Mouse (Mus musculus) T-helper 1 cell (primary cell): ENCODE measurements around the gene Myrf.
"Not testable (repeated sequence)": the region's sequence is repeated elsewhere in the genome, so short reads cannot be mapped to it uniquely, and the experiment has no call there.

ENCODE experiments used
- in situ Hi-C: fragments of 300-600 bp; cut with MboI, MseI; formaldehyde crosslinking; loops from one replicate; pipeline ENCODE4 v1.15.1; 2025; ENCODE audit warnings: high pct_unique_total_duplicates

Myrf gene

DNA sequence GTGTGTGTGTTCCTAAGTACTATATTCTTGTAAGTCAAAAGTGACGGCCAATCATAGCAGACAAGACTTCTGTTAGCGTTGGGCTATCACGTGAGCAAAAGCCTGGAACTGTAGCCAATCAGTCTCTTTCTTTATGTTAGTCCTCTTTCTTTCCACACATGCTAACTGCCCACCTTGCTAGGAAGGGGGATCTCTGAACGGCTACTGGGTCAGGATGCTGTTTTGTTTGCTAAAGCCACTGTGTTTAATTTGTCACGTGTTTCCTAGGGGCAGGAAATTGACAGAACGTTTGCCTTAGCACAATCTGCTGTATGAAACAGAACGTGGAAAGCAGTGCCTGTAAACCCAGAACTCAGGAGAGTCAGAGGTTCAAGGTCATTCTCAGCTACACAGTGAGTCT lies 58.4 kb downstream of the Myrf start:
- in situ Hi-C loops = loop anchor here (25.0 kb wide), 1 partner anchor 270 kb away; no protein-coding TSS in a partner anchor

DNA sequence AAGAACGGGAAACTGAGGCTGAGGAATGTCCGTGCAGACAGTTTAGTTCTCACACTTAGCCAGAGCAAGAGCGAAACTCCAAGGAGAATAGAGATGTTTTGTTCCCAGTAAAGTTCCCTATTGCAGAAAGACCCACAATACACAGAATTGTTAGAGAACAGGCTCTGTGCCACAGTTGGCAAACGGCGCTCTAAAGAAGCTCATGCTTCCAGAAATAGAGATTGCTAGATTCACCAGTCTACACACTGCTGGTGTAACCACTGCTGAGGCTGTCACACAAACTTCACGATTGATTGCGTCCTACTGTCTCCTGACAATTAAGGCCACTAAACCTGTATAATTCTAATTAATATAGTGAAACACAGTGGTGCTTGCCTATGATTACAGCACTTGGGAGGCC lies 59.3 kb downstream of the Myrf start:
- in situ Hi-C loops = loop anchor here (25.0 kb wide), 1 partner anchor 269 kb away; no protein-coding TSS in a partner anchor

DNA sequence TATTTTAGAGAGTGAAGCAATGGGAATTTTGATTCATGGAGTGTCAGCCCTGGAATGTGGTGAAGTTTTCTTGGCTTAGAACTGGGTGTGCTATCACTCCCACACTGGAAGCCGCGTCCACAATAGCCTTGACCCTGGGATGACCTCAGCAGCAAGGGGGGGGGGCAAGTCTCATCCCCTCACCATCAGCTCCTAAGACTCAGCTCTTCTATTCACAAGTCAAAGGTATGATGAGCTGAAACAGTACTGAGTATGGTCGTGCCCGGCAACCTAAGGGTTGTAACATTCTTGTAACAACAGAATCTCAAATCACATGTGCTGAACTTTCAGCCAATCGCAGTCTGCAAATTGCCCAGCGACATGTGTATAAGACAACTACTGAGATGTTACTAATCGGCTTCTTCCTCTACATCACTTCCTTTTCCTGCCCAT lies 63.6 kb downstream of the Myrf start:
- in situ Hi-C loops = loop anchor here (25.0 kb wide), 1 partner anchor 265 kb away; no protein-coding TSS in a partner anchor

DNA sequence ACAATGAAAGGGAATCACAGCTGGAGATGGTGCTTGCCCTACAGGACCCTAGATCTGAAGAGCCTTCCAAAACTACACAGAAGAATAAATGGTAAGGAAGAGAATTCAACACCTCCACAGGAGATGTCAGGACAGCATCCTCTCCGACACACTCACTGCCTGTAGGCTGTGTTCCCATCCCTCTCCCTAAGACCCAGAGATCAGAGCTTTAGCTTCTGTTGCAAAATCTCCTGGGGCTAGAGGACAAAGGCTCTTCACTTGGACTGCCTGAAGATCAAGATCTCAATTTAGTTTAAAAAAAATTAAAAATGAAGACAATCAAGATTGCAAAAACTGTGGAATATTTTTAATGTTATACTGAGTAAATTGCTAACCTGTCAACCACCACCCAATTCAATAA lies 64.1 kb downstream of the Myrf start:
- in situ Hi-C loops = loop anchor here (25.0 kb wide), 1 partner anchor 264 kb away; no protein-coding TSS in a partner anchor

DNA sequence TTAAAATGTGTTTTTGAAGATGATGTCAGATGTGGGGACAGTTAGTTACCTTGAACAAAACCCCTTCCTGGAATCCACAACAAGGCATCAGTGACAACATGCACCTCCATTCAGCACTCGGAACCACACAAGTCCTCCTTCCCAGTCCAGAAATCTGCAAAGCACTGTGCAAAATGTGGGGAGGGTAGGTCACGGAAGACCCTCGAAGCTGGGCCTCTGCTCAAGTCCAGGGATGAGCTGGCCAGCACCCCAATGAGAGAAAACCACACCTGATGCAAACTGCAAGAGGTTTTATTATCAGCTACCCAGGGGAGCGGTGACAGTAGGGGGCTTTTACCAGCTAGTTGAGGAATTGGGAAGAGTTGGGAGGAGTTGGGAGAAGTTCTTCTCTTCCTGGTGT lies 65.6 kb downstream of the Myrf start:
- in situ Hi-C loops = loop anchor here (25.0 kb wide), 1 partner anchor 263 kb away; no protein-coding TSS in a partner anchor

DNA sequence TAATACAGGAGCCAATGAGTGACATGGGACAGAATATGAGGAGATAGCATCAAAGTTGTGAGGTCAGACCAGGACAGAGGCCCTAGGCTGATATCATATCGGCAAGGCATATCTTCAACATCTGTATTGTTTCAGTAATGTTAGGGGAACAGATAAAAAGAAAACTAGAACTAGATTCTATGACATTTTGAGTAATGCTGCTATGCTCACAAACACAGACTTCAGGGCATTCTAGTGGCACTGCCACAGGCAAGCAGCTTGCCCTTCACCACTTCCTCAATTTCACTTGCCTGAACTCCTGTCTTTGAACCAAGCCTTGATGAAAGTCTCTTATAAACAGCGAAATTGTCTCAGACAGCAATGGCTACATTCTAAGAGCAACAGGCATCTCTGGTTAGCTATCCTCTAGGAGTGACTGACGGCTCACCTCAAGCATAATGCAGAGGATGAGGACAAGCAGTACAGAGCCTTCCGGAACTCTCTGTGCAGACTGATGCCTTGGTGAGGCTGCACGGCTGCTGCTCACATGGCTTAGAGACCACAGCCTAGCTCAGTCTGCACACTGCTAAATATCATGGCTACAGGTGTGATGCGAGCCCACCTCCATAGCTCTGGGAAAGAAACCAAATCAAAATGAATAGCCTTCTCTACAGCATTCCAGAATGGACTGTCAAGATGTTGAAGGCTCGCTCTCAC lies 66.6 kb downstream of the Myrf start:
- in situ Hi-C loops = no loop called here

DNA sequence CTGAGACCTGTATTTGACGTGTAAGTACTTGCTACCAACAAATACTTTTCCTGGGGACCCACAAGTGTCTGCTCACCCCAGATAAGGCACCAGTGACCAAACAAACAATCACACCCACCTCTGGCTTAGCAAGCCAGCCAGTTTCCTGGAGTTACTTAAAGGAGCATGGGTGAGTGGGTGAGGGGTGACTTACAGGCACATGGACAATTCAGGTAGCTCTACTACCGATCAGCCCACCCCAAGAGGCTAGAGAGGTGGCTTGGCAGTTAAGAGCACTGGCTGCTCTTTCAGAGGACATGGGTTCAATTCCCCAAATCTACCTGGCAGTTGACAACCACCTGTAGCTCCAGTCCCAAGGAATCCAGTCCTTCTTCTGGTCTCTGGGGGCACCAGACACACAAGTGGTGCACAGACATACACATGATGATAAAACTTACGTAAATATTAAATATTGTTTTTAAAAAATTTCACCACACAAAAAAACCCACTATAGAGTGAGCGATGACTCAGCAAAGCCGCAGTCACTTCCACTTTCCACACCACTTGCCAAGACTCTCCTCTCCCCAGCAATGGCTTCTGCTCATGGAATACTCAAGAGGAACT lies 67.3 kb downstream of the Myrf start:
- in situ Hi-C loops = no loop called here

DNA sequence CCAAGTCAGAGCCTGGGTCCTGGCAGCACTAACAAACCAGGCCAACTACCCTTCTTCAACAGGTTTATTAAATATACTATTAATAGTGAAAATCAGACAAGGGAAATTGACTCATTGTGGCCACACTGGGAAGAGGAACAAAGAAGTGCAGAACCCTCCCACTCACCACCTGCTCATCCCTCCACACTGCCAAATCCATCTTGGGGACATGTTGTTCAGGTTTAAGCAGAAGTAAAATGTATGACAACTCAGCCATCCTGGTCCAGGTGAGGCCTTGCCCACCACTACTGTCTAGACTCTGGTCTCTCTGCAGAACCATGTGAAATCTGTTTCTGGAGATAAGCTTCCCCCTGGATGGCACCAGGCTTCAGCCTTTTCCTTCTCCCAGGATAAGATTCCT lies 68.7 kb downstream of the Myrf start:
- in situ Hi-C loops = no loop called here

DNA sequence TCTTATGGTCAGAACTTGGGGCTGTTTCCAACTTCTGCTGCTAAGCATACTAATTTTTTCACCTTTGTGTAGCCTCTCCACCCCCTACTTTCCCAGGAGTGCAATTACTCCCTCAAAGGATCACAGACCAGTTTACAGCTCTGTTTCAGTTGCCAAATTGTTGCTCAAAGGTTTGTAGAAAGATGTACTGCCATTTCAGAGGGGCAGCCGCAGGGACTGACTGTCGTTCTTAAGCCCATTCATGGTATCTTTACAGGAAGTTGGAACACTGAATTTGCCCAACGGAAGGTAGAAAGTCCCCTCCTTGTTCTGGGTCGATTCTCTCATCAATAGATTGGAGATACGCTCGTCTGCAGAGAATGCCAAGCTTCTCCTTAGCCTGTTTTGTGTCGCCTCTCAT lies 69.2 kb downstream of the Myrf start:
- in situ Hi-C loops = no loop called here

DNA sequence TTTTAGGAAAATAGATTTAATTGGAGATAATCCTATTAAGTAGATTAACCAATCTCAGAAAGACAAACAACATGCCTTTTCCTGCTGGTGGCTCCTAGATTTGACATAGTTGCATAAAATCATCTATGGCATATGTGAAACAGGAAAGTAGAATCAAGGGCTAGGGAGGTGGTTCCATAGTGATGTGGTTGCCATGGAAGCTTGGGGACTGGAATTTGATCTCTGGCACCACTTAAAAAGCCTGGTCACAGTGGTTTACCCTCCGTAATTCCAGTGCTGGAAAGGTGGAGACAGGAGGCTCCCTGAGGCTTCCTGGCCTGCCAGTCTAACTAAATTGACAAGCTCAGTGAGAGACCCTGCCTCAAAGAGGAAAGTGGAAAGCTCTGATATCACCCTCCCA lies 70.1 kb downstream of the Myrf start:
- in situ Hi-C loops = no loop called here

DNA sequence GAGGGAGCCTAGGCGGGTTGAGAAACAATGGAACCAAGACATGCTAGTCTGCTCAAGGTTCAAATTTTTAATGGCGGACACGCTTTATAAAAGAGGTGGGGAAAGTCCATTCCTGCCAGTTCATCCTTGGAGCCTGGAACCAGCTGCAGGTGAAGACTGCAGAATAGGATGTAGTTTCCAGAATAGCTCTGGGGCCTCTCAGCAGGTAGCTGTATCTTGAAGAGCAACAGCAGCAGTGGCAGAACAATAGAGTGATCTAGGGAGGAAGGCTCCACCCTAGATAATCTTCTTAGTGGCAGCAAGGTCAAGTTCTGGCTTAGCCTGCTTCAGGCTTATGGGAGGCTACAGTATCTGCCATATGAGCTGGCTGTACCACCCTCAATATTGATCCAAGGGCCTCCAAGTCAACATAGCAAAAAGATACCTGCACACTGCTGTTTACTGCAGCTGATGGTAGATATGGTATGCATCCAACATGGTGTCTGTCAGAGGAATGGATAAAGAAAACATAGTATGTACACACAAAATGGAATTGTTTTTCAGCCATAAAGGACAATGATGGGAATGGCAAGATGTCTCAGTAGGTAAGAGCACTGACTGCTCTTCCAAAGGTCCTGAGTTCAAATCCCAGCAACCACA lies 70.7 kb downstream of the Myrf start:
- in situ Hi-C loops = not testable (repeated sequence)

DNA sequence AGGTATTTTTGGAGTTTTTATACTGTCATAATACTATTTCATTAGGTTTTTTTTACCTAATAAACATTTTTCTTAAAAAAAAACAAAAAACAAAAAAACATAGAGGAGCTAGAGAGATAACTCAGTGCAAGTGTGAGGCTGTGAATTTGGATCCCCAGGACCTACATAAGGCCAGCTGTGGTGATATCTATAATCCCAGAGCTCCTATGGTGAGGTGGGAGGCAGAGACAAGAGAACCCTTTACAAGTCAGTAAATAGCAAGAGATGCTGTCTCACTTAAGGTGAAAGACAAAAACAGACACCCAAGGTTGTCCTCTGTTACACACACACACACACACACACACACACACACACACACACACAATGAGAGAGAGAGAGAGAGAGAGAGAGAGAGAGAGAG lies 71.4 kb downstream of the Myrf start:
- in situ Hi-C loops = no loop called here

DNA sequence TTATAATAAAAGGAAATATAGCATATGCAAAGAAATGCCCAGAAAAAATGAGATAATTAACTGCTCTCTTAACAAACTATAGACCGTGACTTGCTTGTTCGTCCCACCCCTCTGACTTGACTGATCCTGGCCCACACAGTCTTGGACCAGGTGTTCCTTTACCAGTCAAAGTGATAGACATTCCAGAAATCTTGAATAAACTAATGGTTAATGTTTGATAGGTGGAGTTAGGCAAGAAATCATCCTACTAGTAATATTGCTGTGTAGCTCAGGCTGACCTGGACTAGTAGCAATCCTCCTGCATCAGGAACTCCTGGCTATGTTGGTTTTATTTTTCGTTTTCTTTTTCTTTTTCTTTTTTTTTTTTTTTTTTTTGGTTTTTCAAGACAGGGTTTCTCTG lies 72.1 kb downstream of the Myrf start:
- in situ Hi-C loops = no loop called here

DNA sequence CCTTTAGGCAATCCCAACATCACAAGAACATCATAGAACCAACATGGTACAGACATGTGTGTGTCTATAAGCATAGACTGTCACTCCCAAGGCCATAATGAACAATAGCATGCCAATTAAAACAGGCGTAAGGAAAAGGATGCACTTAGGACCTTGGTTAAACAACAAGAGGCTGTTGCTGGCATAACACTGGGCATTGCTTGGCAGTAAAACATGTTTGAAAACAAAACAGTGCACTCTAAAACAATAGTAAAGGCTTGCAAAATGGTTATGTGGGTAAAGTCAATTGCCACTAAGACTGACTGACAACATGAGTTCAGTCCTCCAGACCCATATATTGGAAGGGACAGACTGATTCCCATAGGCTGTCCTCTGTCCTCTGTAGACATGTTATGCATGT lies 72.6 kb downstream of the Myrf start:
- in situ Hi-C loops = no loop called here

DNA sequence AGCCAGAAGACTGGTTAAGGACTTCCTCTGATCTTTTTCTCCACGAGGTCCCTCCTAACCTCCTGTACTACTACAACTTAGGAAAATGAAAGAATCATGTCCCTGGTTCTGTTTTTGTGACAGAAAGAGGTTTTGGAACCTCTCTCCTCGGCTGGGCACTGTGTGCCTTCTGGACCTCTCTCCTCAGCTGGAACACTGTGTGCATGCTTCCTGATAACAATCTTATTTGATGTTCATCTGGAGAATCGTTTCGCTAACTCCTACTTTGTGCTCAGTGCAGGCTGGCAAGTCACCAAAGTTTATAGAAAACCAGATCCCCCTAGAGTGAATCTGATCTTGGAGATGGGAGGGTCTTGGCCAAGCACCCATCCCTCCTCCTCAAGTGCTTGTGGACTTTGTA lies 73.4 kb downstream of the Myrf start:
- in situ Hi-C loops = no loop called here

DNA sequence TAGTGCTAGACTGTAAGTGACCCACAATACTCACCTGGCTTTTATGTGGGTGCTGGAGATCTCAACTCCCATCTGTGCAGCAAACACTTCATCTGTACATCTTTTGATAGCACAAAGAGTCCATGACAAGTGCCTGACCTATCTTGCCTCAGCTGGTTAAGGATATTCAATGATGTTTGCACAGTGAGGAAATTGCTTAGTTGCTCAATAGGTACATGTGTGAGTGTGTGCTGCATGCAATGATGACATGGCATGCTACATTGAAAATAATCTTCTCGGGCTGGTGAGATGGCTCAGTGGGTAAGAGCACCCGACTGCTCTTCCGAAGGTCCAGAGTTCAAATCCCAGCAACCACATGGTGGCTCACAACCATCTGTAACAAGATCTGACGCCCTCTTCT lies 74.6 kb downstream of the Myrf start:
- in situ Hi-C loops = not testable (repeated sequence)

DNA sequence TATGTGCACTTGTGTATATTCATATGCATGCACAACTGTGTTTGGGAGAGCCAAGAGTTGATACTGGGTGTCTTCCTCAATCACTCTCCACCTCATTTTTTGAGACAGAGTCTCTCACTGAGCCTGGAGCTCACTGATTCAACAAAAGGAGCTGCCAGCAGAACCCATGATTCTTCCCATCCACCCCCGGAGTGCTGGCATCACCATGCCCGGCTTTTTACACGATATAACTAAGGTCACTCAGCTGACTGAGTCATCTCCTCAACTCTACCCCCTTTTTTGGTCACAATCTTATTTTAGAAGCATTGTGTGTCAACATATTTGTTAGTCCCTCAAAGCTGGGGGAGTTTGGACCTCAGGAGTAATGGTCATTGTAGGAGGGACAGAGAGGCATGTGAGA lies 76.7 kb downstream of the Myrf start:
- in situ Hi-C loops = no loop called here
